In the genomic region with DNA sequence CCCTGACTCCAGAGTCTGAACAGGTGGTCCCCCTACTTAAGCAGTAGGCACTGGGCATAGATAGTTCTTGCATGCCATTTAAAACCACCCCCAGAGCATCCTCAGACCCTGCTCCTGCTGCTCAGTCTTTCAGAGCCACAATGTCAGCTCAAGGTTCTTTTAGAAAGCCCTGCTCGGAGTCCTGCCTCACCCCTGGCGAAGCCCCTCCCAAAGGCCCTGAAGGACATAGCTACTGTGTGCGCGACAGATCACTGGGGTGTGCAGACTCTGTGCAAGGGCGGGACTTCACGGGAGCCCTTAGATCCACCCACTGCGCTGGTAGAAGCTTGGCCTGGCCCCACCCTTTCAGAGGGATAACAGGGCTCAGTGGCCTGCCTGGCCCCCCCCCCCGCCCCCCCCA, we compare ENCODE assay signal across 10 mouse cellular contexts. TPM values are rescaled to one million over a fixed set of nuclear protein-coding genes. Genes with fewer than 3 reads are reported as not detected.
DNase-seq lines count a peak whose midpoint lies in the region; ATAC-seq lines count a peak whose summit lies in the region.
"Had no signal": no experiment of that assay in that cellular context is flagged by ENCODE, and none has a peak within 500 bp of the region (broad histone marks: within the 10 kb centered on the region; RNA-seq: fewer than 3 reads in every experiment).

No protein-coding gene starts in this region.

- H3K27me3 ChIP-seq in lung, embryonic 15.5 days = 0 out of 2 replicates have a peak, but pooled peaks cover 10% of the 10 kb centered on the region
- 0 out of 2 replicates have a peak, but pooled peaks cover 5% of the 10 kb centered on the region for H3K27me3 ChIP-seq in kidney, embryonic 14.5 days (ENCODE audit: control insufficient read depth, insufficient read depth, low read length)
- peaks cover 16% of the 10 kb centered on the region for H3K27me3 ChIP-seq in neural tube, embryonic 13.5 days

- H3K9me3 ChIP-seq in lung, embryonic 15.5 days = no peaks in the 10 kb centered on the region
- no peaks in the 10 kb centered on the region for H3K9me3 ChIP-seq in kidney, embryonic 14.5 days (ENCODE audit: control insufficient read depth, low read length)
- no peaks in the 10 kb centered on the region for H3K9me3 ChIP-seq in neural tube, embryonic 13.5 days

- peaks cover 49% of the 10 kb centered on the region for H3K36me3 ChIP-seq in lung, embryonic 15.5 days
- H3K36me3 ChIP-seq in kidney, embryonic 14.5 days (ENCODE audit: control insufficient read depth, insufficient read depth, low read length) = peaks cover 38% of the 10 kb centered on the region; the same call in 1 of the 2 replicates
- peaks cover 74% of the 10 kb centered on the region for H3K36me3 ChIP-seq in neural tube, embryonic 13.5 days

- WGBS in lung, embryonic 15.5 days = 40% methylated on average over 8 of the region's 8 CpGs
- WGBS in kidney, embryonic 14.5 days = 28% methylated on average over 7 of the region's 8 CpGs
- 44% methylated on average over 8 of the region's 8 CpGs for WGBS in neural tube, embryonic 13.5 days

- no peak overlapping the region for H3K9ac ChIP-seq in lung, embryonic 15.5 days
- H3K9ac ChIP-seq in kidney, embryonic 14.5 days (ENCODE audit: low read depth, low read length) = peak overlapping the region; percentile 59; the same call in 1 of the 2 replicates
- peak overlapping the region; percentile 62; the same call in 1 of the 2 replicates for H3K9ac ChIP-seq in neural tube, embryonic 13.5 days

- peak overlapping the region; percentile 75; the same call in 1 of the 2 replicates for H3K4me2 ChIP-seq in lung, embryonic 15.5 days
- H3K4me2 ChIP-seq in kidney, embryonic 14.5 days (replicated peaks; ENCODE audit: low read depth, low read length) = peak overlapping the region; percentile 66
- no peak overlapping the region for H3K4me2 ChIP-seq in neural tube, embryonic 13.5 days

- peaks cover 26% of the 10 kb centered on the region for H3K4me1 ChIP-seq in lung, embryonic 15.5 days
- H3K4me1 ChIP-seq in kidney, embryonic 14.5 days (ENCODE audit: control insufficient read depth, insufficient read depth, low read length) = peaks cover 18% of the 10 kb centered on the region; the same call in 1 of the 2 replicates
- peaks cover 18% of the 10 kb centered on the region for H3K4me1 ChIP-seq in neural tube, embryonic 13.5 days (replicated peaks)

- no peak overlapping the region for H3K4me3 ChIP-seq in lung, embryonic 15.5 days
- no peak overlapping the region; the same call in 1 of the 2 replicates for H3K4me3 ChIP-seq in kidney, embryonic 14.5 days (ENCODE audit: low read length)
- H3K4me3 ChIP-seq in neural tube, embryonic 13.5 days = no peak overlapping the region
- H3K4me3 ChIP-seq: left cerebral cortex, adult 2 months had no signal

- no peak; the same call in 1 of the 2 replicates for ATAC-seq in lung, embryonic 15.5 days (ENCODE audit: borderline replicate concordance, extremely low read depth, low FRiP score, low TSS enrichment)
- peak; percentile 48; the same call in 1 of the 2 replicates for ATAC-seq in kidney, embryonic 14.5 days (ENCODE audit: low FRiP score, low TSS enrichment)
- no peak for ATAC-seq in neural tube, embryonic 13.5 days (ENCODE audit: low read depth)
- ATAC-seq in cerebellum, adult (ENCODE audit: insufficient number of reproducible peaks, low FRiP score, low TSS enrichment) = no peak
- ATAC-seq: activated CD4-positive, CD25-positive, alpha-beta regulatory T cell, adult 4 months had no signal

- H3K27ac ChIP-seq in lung, embryonic 15.5 days = no peak overlapping the region
- no peak overlapping the region for H3K27ac ChIP-seq in kidney, embryonic 14.5 days (ENCODE audit: low read depth, low read length)
- H3K27ac ChIP-seq in neural tube, embryonic 13.5 days (replicated peaks) = no peak overlapping the region
- H3K27ac ChIP-seq: left cerebral cortex, adult 2 months had no signal

- no peak for DNase-seq in lung, postnatal 14 days
- DNase-seq in embryo, embryonic 11 days = peak; percentile 21
- DNase-seq in thymus, postnatal 0 days (ENCODE audit: low spot score) = no peak

RNA-seq across cellular contexts. Expression of a gene that starts 1.0 kb away (rescaled TPM):
- polyA plus RNA-seq in lung, embryonic 15.5 days (2015; fragmentation: Nextera tagmentation; extraction: Ambion mirVana) = 0.78 and 1.4 TPM in 2 replicates
- polyA plus RNA-seq in kidney, embryonic 14.5 days (2014; fragmentation: Nextera tagmentation; extraction: Ambion mirVana) = 14.8 and 19.5 TPM in 2 replicates
- polyA plus RNA-seq in neural tube, embryonic 13.5 days (2015; fragmentation: Nextera tagmentation; extraction: Ambion mirVana) = 0.81 TPM in 1 of 2 replicates, not detected in the other
- polyA plus RNA-seq in thymus, postnatal 0 days (2015; fragmentation: Nextera tagmentation; extraction: Ambion mirVana) = 1.6 and 2.1 TPM in 2 replicates
- polyA plus RNA-seq: activated CD4-positive, CD25-positive, alpha-beta regulatory T cell, adult 4 months; erythroblast, embryonic 14.5 days had no signal

RNA-seq across cellular contexts. Expression of a gene that starts 8.5 kb away (rescaled TPM):
- 103 and 126 TPM in 2 replicates for polyA plus RNA-seq in lung, embryonic 15.5 days (2015; fragmentation: Nextera tagmentation; extraction: Ambion mirVana)
- 82.7 and 83.5 TPM in 2 replicates for polyA plus RNA-seq in kidney, embryonic 14.5 days (2014; fragmentation: Nextera tagmentation; extraction: Ambion mirVana)
- polyA plus RNA-seq in neural tube, embryonic 13.5 days (2015; fragmentation: Nextera tagmentation; extraction: Ambion mirVana) = 167 and 175 TPM in 2 replicates
- polyA plus RNA-seq in thymus, postnatal 0 days (2015; fragmentation: Nextera tagmentation; extraction: Ambion mirVana) = 113 and 114 TPM in 2 replicates

RNA-seq across cellular contexts. Expression of a gene that starts 11.0 kb away (rescaled TPM):
- 215 and 222 TPM in 2 replicates for polyA plus RNA-seq in lung, embryonic 15.5 days (2015; fragmentation: Nextera tagmentation; extraction: Ambion mirVana)
- polyA plus RNA-seq in kidney, embryonic 14.5 days (2014; fragmentation: Nextera tagmentation; extraction: Ambion mirVana) = 212 and 242 TPM in 2 replicates
- 175 and 192 TPM in 2 replicates for polyA plus RNA-seq in neural tube, embryonic 13.5 days (2015; fragmentation: Nextera tagmentation; extraction: Ambion mirVana)
- 158 and 179 TPM in 2 replicates for polyA plus RNA-seq in thymus, postnatal 0 days (2015; fragmentation: Nextera tagmentation; extraction: Ambion mirVana)

RNA-seq across cellular contexts. Expression of a gene that starts 11.1 kb away (rescaled TPM):
- 511 and 543 TPM in 2 replicates for polyA plus RNA-seq in lung, embryonic 15.5 days (2015; fragmentation: Nextera tagmentation; extraction: Ambion mirVana)
- 594 and 799 TPM in 2 replicates for polyA plus RNA-seq in kidney, embryonic 14.5 days (2014; fragmentation: Nextera tagmentation; extraction: Ambion mirVana)
- polyA plus RNA-seq in neural tube, embryonic 13.5 days (2015; fragmentation: Nextera tagmentation; extraction: Ambion mirVana) = 292 and 326 TPM in 2 replicates
- polyA plus RNA-seq in thymus, postnatal 0 days (2015; fragmentation: Nextera tagmentation; extraction: Ambion mirVana) = 571 and 587 TPM in 2 replicates

RNA-seq across cellular contexts. Expression of a gene that starts 15.8 kb away (rescaled TPM):
- 32.6 and 34.3 TPM in 2 replicates for polyA plus RNA-seq in lung, embryonic 15.5 days (2015; fragmentation: Nextera tagmentation; extraction: Ambion mirVana)
- 23.8 and 28.6 TPM in 2 replicates for polyA plus RNA-seq in kidney, embryonic 14.5 days (2014; fragmentation: Nextera tagmentation; extraction: Ambion mirVana)
- polyA plus RNA-seq in neural tube, embryonic 13.5 days (2015; fragmentation: Nextera tagmentation; extraction: Ambion mirVana) = 52.0 and 55.2 TPM in 2 replicates
- 100 and 108 TPM in 2 replicates for polyA plus RNA-seq in thymus, postnatal 0 days (2015; fragmentation: Nextera tagmentation; extraction: Ambion mirVana)
